ENCODE assay signal across 10 mouse cellular contexts in the genomic region with DNA sequence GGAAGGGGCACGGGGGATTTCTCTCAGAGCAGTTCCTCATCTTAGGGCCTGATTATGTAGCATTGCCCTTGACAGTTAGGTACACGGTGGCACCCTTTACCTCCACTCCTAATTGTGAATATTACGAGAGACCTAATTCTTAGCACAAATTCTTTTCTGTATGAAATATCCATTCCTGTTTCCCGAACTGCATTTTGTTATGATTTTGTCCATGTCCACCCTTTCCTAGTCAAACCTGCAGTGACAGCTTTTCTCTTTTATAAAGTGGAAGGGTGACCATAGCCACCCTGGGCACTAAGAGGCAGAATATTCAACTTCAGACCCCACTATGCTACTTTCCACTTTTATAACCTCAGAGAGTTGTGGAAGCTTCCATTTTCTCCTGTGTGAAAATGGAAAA. TPM values are rescaled to one million over a fixed set of nuclear protein-coding genes. Genes with fewer than 3 reads are reported as not detected.
A peak's percentile ranks its signal among the peaks of the same experiment; 100 is the strongest.
DNase-seq lines count a peak whose midpoint lies in the region; ATAC-seq and TF ChIP-seq lines count a peak whose summit lies in the region.
"Had no signal": no experiment of that assay in that cellular context is flagged by ENCODE, and none has a peak within 500 bp of the region (broad histone marks: within the 10 kb centered on the region; RNA-seq: fewer than 3 reads in every experiment).

No protein-coding gene starts in this region.

- ATAC-seq in heart, embryonic 12.5 days (ENCODE audit: insufficient number of reproducible peaks, low FRiP score): no peak
- ATAC-seq in hindbrain, embryonic 16.5 days: no peak
- no peak for ATAC-seq in midbrain, embryonic 11.5 days (ENCODE audit: low FRiP score)

- no peak overlapping the region for H3K9ac ChIP-seq in heart, embryonic 12.5 days
- H3K9ac ChIP-seq in MEL (ENCODE audit: control insufficient read depth, low read depth, low read length, poor library complexity, severe bottlenecking): peak overlapping the region; percentile 74
- no peak overlapping the region for H3K9ac ChIP-seq in hindbrain, embryonic 16.5 days (ENCODE audit: low read depth, low read length)
- no peak overlapping the region for H3K9ac ChIP-seq in midbrain, embryonic 11.5 days (ENCODE audit: low read length)

- TF ChIP-seq CTCF in MEL (IDR thresholded peaks at IDR 0.05 in 2 of 3, conservative IDR thresholded peaks at IDR 0.05 in 1 of 3; ENCODE audit: control insufficient read depth in 1 of 3, insufficient read depth in 1 of 3, low read depth in 2 of 3, low read length in 3 of 3, poor library complexity in 1 of 3, severe bottlenecking in 1 of 3): no peak

- H3K4me2 ChIP-seq in heart, embryonic 12.5 days: peak overlapping the region; percentile 74; the same call in 1 of the 2 replicates
- peak overlapping the region; percentile 69 for H3K4me2 ChIP-seq in hindbrain, embryonic 16.5 days (ENCODE audit: low read length)
- no peak overlapping the region; the same call in 1 of the 2 replicates for H3K4me2 ChIP-seq in midbrain, embryonic 11.5 days

- TF ChIP-seq EP300 in MEL (IDR thresholded peaks at IDR 0.05; ENCODE audit: low read depth in 1 of 2, low read length in 2 of 2): no peak

- WGBS in heart, embryonic 12.5 days: 74% methylated on average over 4 of the region's 4 CpGs
- WGBS in hindbrain, embryonic 16.5 days: 89% methylated on average over 4 of the region's 4 CpGs
- WGBS in midbrain, embryonic 11.5 days: 80% methylated on average over 4 of the region's 4 CpGs

- no peak overlapping the region for H3K27ac ChIP-seq in heart, embryonic 12.5 days (ENCODE audit: poor library complexity, severe bottlenecking)
- peak overlapping the region; percentile 26; the same call in 1 of the 2 replicates for H3K27ac ChIP-seq in MEL (ENCODE audit: control insufficient read depth, low read depth, low read length)
- H3K27ac ChIP-seq in hindbrain, embryonic 16.5 days (ENCODE audit: low read depth, low read length): no peak overlapping the region
- H3K27ac ChIP-seq in midbrain, embryonic 11.5 days (ENCODE audit: low read depth, low read length): no peak overlapping the region

- no peaks in the 10 kb centered on the region for H3K36me3 ChIP-seq in heart, embryonic 12.5 days
- peaks cover 0 to 3% of the 10 kb centered on the region in 2 experiments; a peak in 1 of 4 replicates for H3K36me3 ChIP-seq in MEL (ENCODE audit: control insufficient read depth in 1 of 2, insufficient read depth in 2 of 2, low read length in 2 of 2)
- no peaks in the 10 kb centered on the region; the same call in 1 of the 2 replicates for H3K36me3 ChIP-seq in hindbrain, embryonic 16.5 days (ENCODE audit: control insufficient read depth, insufficient read depth, low read length)
- no peaks in the 10 kb centered on the region for H3K36me3 ChIP-seq in midbrain, embryonic 11.5 days (ENCODE audit: control insufficient read depth, insufficient read depth, low read length)
- H3K36me3 ChIP-seq: stomach, embryonic 15.5 days had no signal

- no peak for TF ChIP-seq RAD21 in MEL (IDR thresholded peaks at IDR 0.05; ENCODE audit: low read depth, low read length)

- no peak for TF ChIP-seq POLR2A in MEL (IDR thresholded peaks at IDR 0.05; ENCODE audit: control insufficient read depth in 1 of 2, insufficient read depth in 1 of 2, low read depth in 1 of 2, low read length in 2 of 2, poor library complexity in 1 of 2)

- no peaks in the 10 kb centered on the region for H3K27me3 ChIP-seq in heart, embryonic 12.5 days (replicated peaks)
- H3K27me3 ChIP-seq in MEL (ENCODE audit: control insufficient read depth in 1 of 2, insufficient read depth in 2 of 2, low read length in 2 of 2): no peaks in the 10 kb centered on the region
- no peaks in the 10 kb centered on the region for H3K27me3 ChIP-seq in hindbrain, embryonic 16.5 days (replicated peaks; ENCODE audit: control insufficient read depth, insufficient read depth, low read length)
- H3K27me3 ChIP-seq in midbrain, embryonic 11.5 days (ENCODE audit: control insufficient read depth, insufficient read depth, low read length): no peaks in the 10 kb centered on the region
- H3K27me3 ChIP-seq: stomach, embryonic 15.5 days had no signal

- no peaks in the 10 kb centered on the region; the same call in 1 of the 2 replicates for H3K79me2 ChIP-seq in MEL (ENCODE audit: control insufficient read depth, insufficient read depth, low read length, poor library complexity)

- 0 out of 2 replicates have a peak, but pooled peaks cover 2% of the 10 kb centered on the region for H3K9me3 ChIP-seq in heart, embryonic 12.5 days (replicated peaks)
- H3K9me3 ChIP-seq in MEL (replicated peaks; ENCODE audit: insufficient read depth, low read length): no peaks in the 10 kb centered on the region
- no peaks in the 10 kb centered on the region for H3K9me3 ChIP-seq in hindbrain, embryonic 16.5 days (ENCODE audit: control insufficient read depth, low read length)
- H3K9me3 ChIP-seq in midbrain, embryonic 11.5 days (ENCODE audit: control insufficient read depth, low read length): no peaks in the 10 kb centered on the region
- H3K9me3 ChIP-seq: stomach, embryonic 15.5 days had no signal

- intact Hi-C loops in heart, postnatal 10 days (cut with DNase I): loop anchor here (1.0 to 2.0 kb wide), 2 partner anchors 69 to 98 kb away; no protein-coding TSS in a partner anchor

- peaks cover 5% of the 10 kb centered on the region; the same call in 1 of the 2 replicates for H3K4me1 ChIP-seq in heart, embryonic 12.5 days (replicated peaks)
- peaks cover 2% of the 10 kb centered on the region in 2 experiments; a peak in 2 of 4 replicates for H3K4me1 ChIP-seq in MEL (ENCODE audit: control insufficient read depth in 1 of 2, insufficient read depth in 2 of 2, low read length in 2 of 2)
- no peaks in the 10 kb centered on the region for H3K4me1 ChIP-seq in hindbrain, embryonic 16.5 days (ENCODE audit: control insufficient read depth, insufficient read depth, low read depth, low read length)
- no peaks in the 10 kb centered on the region for H3K4me1 ChIP-seq in midbrain, embryonic 11.5 days (ENCODE audit: control insufficient read depth, insufficient read depth, low read length)
- H3K4me1 ChIP-seq: stomach, embryonic 15.5 days had no signal

- no peak for DNase-seq in heart, postnatal 10 days
- no peak for DNase-seq in MEL (ENCODE audit: low read depth, low spot score)
- peak; percentile 85 for DNase-seq in midbrain, embryonic 11.5 days (ENCODE audit: low spot score, missing footprints)
- DNase-seq in cerebellum, adult 11-12 months: no peak
- no peak for DNase-seq in right cerebral cortex, postnatal 36 days (ENCODE audit: low spot score in 2 of 2)
- no peak for DNase-seq in cerebellum, postnatal 4 days (ENCODE audit: low spot score in 2 of 2)

- H3K4me3 ChIP-seq in heart, embryonic 12.5 days: no peak overlapping the region; the same call in 1 of the 2 replicates
- H3K4me3 ChIP-seq in MEL (ENCODE audit: control insufficient read depth in 1 of 2, insufficient read depth in 1 of 2, low read depth in 2 of 2, low read length in 2 of 2): peak overlapping the region; percentile 82 to 93
- no peak overlapping the region; the same call in 1 of the 2 replicates for H3K4me3 ChIP-seq in hindbrain, embryonic 16.5 days (ENCODE audit: low read length)
- no peak overlapping the region for H3K4me3 ChIP-seq in midbrain, embryonic 11.5 days (ENCODE audit: low read depth, low read length)

TF ChIP-seq in MEL, 35 proteins besides CTCF, POLR2A, EP300 and RAD21:
- TF ChIP-seq NRF1 (IDR thresholded peaks at IDR 0.05; ENCODE audit: insufficient read depth, low read depth, low read length, poor library complexity, severe bottlenecking): no peak
- no peak for TF ChIP-seq KAT2A (conservative IDR thresholded peaks at IDR 0.05; ENCODE audit: low read depth, low read length)
- no peak for TF ChIP-seq MAX (IDR thresholded peaks at IDR 0.05; ENCODE audit: low read length)
- TF ChIP-seq E2F4 (IDR thresholded peaks at IDR 0.05; ENCODE audit: borderline replicate concordance, low read depth, low read length): no peak
- TF ChIP-seq NELFE (IDR thresholded peaks at IDR 0.05; ENCODE audit: low read depth, low read length): 0 out of 2 replicates have a peak, but pooled peaks have one; percentile 18
TF ChIP-seq in MEL: peak in this region for 1.

RNA-seq across cellular contexts. Expression of gene Cdkl4, which starts 25.0 kb away (rescaled TPM):
- polyA plus RNA-seq in heart, embryonic 12.5 days (2016; fragmentation: Nextera tagmentation; extraction: Ambion mirVana): 0.14 TPM in 1 of 2 replicates, not detected in the other
- not detected for total RNA-seq in heart, postnatal 10 days (2021)
- total RNA-seq in MEL (2012; rRNA removed): 0.36 and 0.42 TPM in 2 replicates
- under 1 TPM in 1 of 2 experiments, not detected in 1; 0.71 TPM for polyA plus RNA-seq in MEL (2012; ENCODE audit: insufficient read depth in 1 of 2, insufficient read length in 2 of 2, low read depth in 1 of 2, low replicate concordance in 2 of 2, missing spikeins in 1 of 2)
- polyA plus RNA-seq in hindbrain, embryonic 16.5 days (2015; fragmentation: Nextera tagmentation; extraction: Ambion mirVana): 7.3 and 7.9 TPM in 2 replicates
- polyA plus RNA-seq in midbrain, embryonic 11.5 days (2014; fragmentation: Nextera tagmentation; extraction: Ambion mirVana): 1.4 and 2.0 TPM in 2 replicates
- polyA plus RNA-seq: C2C12 had no signal

Comparison
In these comparisons a context has a peak if more than half of its experiments do, and no peak if none do; other contexts are left out.
1. H3K4me3 ChIP-seq: peak in MEL (2 of 2); none in heart, embryonic 12.5 days (single experiment), hindbrain, embryonic 16.5 days (single experiment) and midbrain, embryonic 11.5 days (single experiment).